Comparison of ENCODE assay signal across 8 mouse cellular contexts in the genomic region with DNA sequence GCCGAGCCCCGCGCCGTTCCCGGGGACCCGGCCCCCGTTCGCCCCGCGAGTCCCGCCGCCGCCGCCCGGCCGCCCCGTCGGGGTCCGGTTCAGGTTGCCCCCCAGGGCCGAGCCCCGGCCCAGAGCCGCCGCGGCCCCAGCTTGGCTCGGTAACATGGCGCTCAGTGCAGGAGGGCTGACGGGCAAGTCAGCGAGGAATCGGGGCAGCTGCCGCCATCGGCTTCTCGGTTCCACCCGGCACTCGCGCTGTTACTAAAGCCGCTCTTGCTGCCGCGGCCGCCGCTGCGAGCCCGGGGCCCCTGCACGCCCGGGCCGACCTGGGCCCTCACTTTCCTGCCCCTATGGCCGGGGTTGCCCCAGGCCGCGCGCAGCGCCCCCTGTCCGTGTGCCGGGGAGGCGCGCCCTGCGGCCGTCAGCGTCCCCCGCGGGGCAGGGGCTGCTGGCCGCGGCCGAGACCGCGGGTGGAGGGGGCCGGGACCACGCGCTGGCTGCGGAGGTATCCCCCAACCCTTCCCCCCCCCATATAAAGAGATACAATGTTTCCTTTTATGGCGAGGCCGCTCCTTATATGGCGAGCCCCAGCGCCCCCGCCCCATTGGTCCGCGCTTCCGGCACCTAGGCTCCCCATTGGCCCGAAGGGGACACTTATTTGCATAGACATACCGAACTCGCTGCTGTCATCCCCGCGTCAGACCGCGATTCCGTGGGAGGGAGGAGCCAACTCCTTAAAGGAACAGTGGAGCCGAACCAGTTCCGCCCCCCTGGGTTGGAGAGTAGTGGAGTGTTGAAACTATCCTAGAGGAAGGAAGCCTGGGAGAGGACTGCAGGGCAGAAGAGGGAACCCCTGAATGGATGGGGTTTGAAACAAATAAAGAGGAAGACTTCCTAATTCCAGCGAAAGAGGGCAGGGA. TPM values are rescaled to one million over a fixed set of nuclear protein-coding genes. Genes with fewer than 3 reads are reported as not detected.
DNase-seq lines count a peak whose midpoint lies in the region; ATAC-seq and TF ChIP-seq lines count a peak whose summit lies in the region.

A gene (minus strand): TSS at position 503 of the 911 bp plus-strand sequence.

- peak; percentile 98 for DNase-seq in ES-E14 (ENCODE audit: low read depth, low spot score)
- peak; percentile 97 for DNase-seq in cerebellum, adult 11-12 months
- peak; percentile 98 for DNase-seq in heart, postnatal 25 days (ENCODE audit: low spot score)
- DNase-seq in layer of hippocampus, adult 18-20 months (ENCODE audit: low spot score in 2 of 2), result peak; percentile 98 to 99
- peak; percentile 95 for DNase-seq in lung, adult 2 months
- peak; percentile 96 to 98 for DNase-seq in thymus, adult 18-20 months

- H3K36me3 ChIP-seq in ES-E14 (ENCODE audit: control insufficient read depth, insufficient read depth, low read length, poor library complexity, severe bottlenecking), result peaks cover 9% of the 10 kb centered on the region; the same call in 1 of the 2 replicates
- H3K36me3 ChIP-seq in forebrain, embryonic 15.5 days, result peaks cover 11% of the 10 kb centered on the region

- H3K4me2 ChIP-seq in forebrain, embryonic 15.5 days (replicated peaks), result peak within 1 kb of the TSS; percentile 95

- TF ChIP-seq POLR2A in lung, adult 2 months (IDR thresholded peaks at IDR 0.05; ENCODE audit: borderline replicate concordance, extremely low read depth, low read depth, low read length), result peak; percentile 48; the same call in 1 of the 2 replicates

- in situ Hi-C loops in ES-E14 (cut with MboI; ENCODE audit: low sequenced_read_pairs in 2 of 2, unreplicated experiment in 2 of 2), result no loop called here

- peaks cover 5 to 7% of the 10 kb centered on the region in 2 experiments; a peak in 2 of 4 replicates for H3K4me1 ChIP-seq in ES-E14 (ENCODE audit: control insufficient read depth in 2 of 2, insufficient read depth in 2 of 2, low read length in 2 of 2, poor library complexity in 1 of 2)
- H3K4me1 ChIP-seq in forebrain, embryonic 15.5 days, result peaks cover 30% of the 10 kb centered on the region
- peaks cover 12% of the 10 kb centered on the region for H3K4me1 ChIP-seq in lung, adult 2 months (ENCODE audit: control insufficient read depth, insufficient read depth, low read length)

- peak; percentile 96 for ATAC-seq in forebrain, embryonic 15.5 days (replicated peaks)
- peak; percentile 93 for ATAC-seq in neutrophil, adult 5-6 weeks (ENCODE audit: extremely low read depth, insufficient number of reproducible peaks, low FRiP score, poor library complexity, severe bottlenecking)

- TF ChIP-seq CTCF in lung, adult 2 months (IDR thresholded peaks at IDR 0.05; ENCODE audit: insufficient read depth, low read length), result no peak; the same call in 1 of the 2 replicates

- peak within 1 kb of the TSS; percentile 96 for H3K9ac ChIP-seq in ES-E14 (ENCODE audit: insufficient read depth, low read depth, low read length, poor library complexity, severe bottlenecking)
- H3K9ac ChIP-seq in forebrain, embryonic 15.5 days (replicated peaks), result peak within 1 kb of the TSS; percentile 89

- no peaks in the 10 kb centered on the region for H3K9me3 ChIP-seq in ES-E14 (ENCODE audit: control insufficient read depth, insufficient read depth, low read depth, low read length)
- no peaks in the 10 kb centered on the region for H3K9me3 ChIP-seq in forebrain, embryonic 15.5 days

- no peaks in the 10 kb centered on the region for H3K27me3 ChIP-seq in forebrain, embryonic 15.5 days

- intact Hi-C loops in heart, postnatal 25 days (cut with DNase I), result loop anchor here (2.0 to 5.0 kb wide), 2 partner anchors 89 to 151 kb away; a partner anchor contains a TSS

- peak within 1 kb of the TSS; percentile 97 to 98 for H3K4me3 ChIP-seq in ES-E14 (ENCODE audit: insufficient read depth in 1 of 2, low read depth in 1 of 2, low read length in 2 of 2, poor library complexity in 1 of 2, severe bottlenecking in 1 of 2)
- H3K4me3 ChIP-seq in forebrain, embryonic 15.5 days, result peak within 1 kb of the TSS; percentile 85
- H3K4me3 ChIP-seq in lung, adult 2 months (replicated peaks; ENCODE audit: extremely low read depth, low read depth, low read length), result peak within 1 kb of the TSS; percentile 79

- H3K27ac ChIP-seq in ES-E14 (ENCODE audit: insufficient read depth, low read depth, low read length, poor library complexity, severe bottlenecking), result peak within 1 kb of the TSS; percentile 35; the same call in 1 of the 2 replicates
- H3K27ac ChIP-seq in forebrain, embryonic 15.5 days (replicated peaks), result peak within 1 kb of the TSS; percentile 93

- WGBS in forebrain, embryonic 15.5 days, result 2% methylated on average over 87 of the region's 87 CpGs
- WGBS in lung, adult 2 months, result under 1% methylated on average over 87 of the region's 87 CpGs

TF ChIP-seq in ES-E14, 5 proteins besides CTCF, POLR2A, EP300 and RAD21:
- TF ChIP-seq HCFC1 (IDR thresholded peaks at IDR 0.05; ENCODE audit: borderline replicate concordance, insufficient read depth, low read length) (no peak), CHD2 (IDR thresholded peaks at IDR 0.05; ENCODE audit: low read depth, low read length) (peak; percentile 61), MAFK (IDR thresholded peaks at IDR 0.05; ENCODE audit: insufficient read depth, low read depth, low read length) (no peak), ZC3H11A (IDR thresholded peaks at IDR 0.05; ENCODE audit: borderline replicate concordance, low read depth, low read length) (no peak), ZNF384 (IDR thresholded peaks at IDR 0.05; ENCODE audit: low read depth, low read length) (no peak)

RNA-seq across cellular contexts. Expression of the gene that starts here (rescaled TPM):
- total RNA-seq in ES-E14 (2012; rRNA removed), result 65.2 and 75.6 TPM in 2 replicates
- 3.3 and 5.4 TPM in 2 replicates for polyA plus RNA-seq in forebrain, embryonic 15.5 days (2015; fragmentation: Nextera tagmentation; extraction: Ambion mirVana)
- 10 to 100 TPM; 98.7 to 99.3 TPM for total RNA-seq in heart, postnatal 25 days (2021)
- total RNA-seq in layer of hippocampus, adult 18-20 months (2021), result 10 to 100 TPM; 80.8 to 89.0 TPM
- 162 and 190 TPM in 2 replicates for polyA plus RNA-seq in lung, adult 2 months (2012; rRNA removed)
- total RNA-seq in neutrophil, adult 5-6 weeks (2017), result 30.5 and 37.6 TPM in 2 replicates

Comparison
In these comparisons a context has a peak if more than half of its experiments do, and no peak if none do; other contexts are left out.
1. Peak in every context shown above with its lines: DNase-seq, ATAC-seq, H3K4me3 ChIP-seq and H3K27ac ChIP-seq.
2. RNA of the gene that starts here (polyA plus RNA-seq): 162 to 190 TPM in lung, adult 2 months; 3.3 to 5.4 TPM in forebrain, embryonic 15.5 days; every median in the first group is over 10 times any median in the second.